Mouse (Mus musculus): ENCODE data around the gene Ncoa3.
A peak's percentile ranks its signal among the peaks of the same experiment; 100 is the strongest.

Ncoa3 gene

DNA sequence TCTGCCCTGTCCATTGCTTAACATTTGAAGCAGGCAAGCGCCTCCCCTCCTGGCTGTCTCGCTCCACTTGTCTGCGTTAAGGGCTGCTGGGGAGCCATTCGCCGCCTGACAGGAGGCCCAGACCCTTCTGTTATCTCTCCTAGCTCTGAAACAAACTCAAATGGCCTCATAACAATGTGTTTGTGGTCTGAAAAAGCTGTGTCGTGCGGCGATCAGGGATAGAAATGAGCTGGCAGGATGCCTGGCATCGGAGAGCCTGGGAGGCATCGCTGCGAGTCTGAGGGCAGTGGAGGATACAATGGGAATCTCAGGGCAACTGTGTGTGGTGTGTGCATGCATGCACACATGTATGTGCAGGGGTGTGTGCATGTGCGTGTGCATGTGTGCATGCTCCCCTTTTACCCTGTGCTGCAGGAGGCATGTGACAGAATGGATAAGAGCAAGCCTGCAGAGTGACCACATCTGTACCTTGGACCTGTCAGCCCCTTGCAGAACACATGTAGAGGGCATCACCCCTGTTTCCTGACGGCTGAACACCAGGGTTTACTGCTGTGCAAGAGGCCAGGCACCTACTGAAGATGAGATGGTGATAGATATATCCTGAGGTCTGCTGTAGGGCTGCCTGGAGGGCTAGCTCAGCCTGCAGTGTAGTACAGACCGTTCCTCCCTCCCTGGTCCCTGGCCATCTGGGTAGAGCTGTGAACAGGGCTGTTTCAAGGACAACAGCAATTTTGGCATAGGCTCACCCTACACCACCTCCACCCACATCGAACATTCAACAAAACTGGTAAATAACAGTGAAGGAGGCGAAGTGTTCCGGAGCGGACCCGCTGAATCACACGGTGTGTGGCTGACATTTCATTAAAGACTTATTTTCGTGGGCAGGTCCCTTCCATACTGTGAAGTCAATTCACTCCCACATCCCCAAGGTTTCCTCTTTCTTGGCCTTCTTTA is 108.2 kb downstream of the Ncoa3 start:
- DNase-seq (ENCODE audit: low read depth, low spot score): no peak

DNA sequence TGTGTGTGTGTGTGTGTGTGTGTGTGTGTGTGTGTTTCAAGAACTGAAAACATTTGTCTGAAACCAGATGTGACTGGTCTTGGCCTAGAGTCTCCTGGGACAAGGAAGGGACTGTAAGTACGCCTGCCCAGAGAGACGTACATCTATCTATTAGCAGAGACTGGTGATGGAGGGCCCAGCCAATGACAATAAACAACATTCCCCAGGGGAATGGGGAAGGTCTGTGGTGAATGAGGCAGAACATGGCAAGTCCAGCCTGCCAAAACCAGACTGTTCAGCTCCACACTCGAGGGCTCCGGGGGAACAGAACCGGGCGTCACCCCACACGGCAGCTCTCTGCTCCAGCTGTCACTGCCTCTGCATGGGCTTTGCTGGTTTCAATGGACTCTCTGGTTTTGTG is 110.5 kb downstream of the Ncoa3 start:
- DNase-seq (ENCODE audit: low read depth, low spot score): no peak

DNA sequence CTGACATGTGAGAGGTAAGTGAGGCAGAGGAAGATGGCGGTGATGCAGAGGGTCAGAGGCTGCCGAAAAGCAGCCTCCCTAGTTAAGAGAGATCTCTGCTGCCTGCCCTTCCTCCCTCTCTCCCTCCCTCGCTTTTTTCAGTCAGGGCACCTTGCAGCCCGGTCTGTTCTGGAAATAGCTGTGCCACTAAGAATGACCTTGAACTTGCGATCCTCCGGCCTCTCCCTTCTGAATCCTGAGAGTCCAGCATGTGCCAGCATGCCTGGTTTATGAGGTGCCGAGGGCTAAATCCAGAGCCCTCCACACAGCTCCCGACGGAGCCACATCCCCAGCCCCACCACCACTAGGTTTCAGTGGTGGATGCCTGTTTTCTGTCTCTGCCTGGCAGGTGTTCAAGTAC is 113.5 kb downstream of the Ncoa3 start:
- DNase-seq (ENCODE audit: low read depth, low spot score): no peak

DNA sequence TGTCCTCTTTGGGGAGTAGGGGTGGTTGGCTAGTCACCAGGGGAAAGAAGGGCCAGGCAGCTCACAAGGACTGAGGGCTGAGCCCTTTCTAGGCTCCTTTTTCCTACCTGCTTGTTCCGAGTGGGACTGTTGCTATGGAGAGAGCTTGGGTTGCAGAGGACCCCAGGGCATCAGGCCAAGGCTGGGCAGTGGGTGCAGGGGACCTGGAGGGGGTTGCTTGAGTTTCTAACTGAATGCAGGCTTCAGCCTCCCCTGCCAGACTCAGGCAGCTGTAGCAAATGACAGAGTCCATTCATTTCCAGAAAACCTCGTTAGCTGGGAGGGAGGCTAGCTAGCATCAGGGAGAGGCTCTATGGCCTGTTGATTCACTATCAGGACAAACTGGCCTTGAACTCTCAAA is 114.2 kb downstream of the Ncoa3 start:
- DNase-seq (ENCODE audit: low read depth, low spot score): no peak

GRCm38 (mm10) chr2:166107911-166108310 is 115.5 kb downstream of the Ncoa3 start:
- no peak for DNase-seq (ENCODE audit: low read depth, low spot score)

DNA sequence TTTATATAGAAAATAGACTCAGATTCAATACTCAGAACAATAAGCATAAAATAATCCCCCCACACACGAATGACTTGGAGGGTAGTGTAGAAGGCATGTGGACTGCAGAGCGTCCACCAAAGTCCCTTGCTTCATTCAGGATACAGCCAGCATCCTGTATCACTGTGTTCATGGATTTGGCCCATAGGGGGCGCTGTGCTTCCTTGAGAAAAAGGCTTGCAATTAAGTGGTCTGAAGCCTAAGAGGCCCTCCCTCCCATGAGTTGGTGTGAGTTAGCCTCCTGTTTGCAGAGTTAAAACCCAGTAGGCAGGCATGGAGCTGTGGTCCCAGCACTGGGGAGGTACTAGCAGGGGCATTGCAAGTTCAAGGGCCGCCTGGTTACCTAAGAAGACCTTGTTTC is 115.9 kb downstream of the Ncoa3 start:
- DNase-seq (ENCODE audit: low read depth, low spot score): peak; percentile 68

- no peak for DNase-seq (ENCODE audit: low read depth, low spot score)
Observed at GRCm38 (mm10) chr2:166110764-166111163, 118.3 kb downstream of the Ncoa3 start.

GRCm38 (mm10) chr2:166111238-166111637 is 118.8 kb downstream of the Ncoa3 start:
- DNase-seq (ENCODE audit: low read depth, low spot score): no peak

GRCm38 (mm10) chr2:166111831-166112250 is 119.4 kb downstream of the Ncoa3 start:
- no peak for DNase-seq (ENCODE audit: low read depth, low spot score)

GRCm38 (mm10) chr2:166112986-166113385 is 120.5 kb downstream of the Ncoa3 start:
- DNase-seq (ENCODE audit: low read depth, low spot score): no peak

DNA sequence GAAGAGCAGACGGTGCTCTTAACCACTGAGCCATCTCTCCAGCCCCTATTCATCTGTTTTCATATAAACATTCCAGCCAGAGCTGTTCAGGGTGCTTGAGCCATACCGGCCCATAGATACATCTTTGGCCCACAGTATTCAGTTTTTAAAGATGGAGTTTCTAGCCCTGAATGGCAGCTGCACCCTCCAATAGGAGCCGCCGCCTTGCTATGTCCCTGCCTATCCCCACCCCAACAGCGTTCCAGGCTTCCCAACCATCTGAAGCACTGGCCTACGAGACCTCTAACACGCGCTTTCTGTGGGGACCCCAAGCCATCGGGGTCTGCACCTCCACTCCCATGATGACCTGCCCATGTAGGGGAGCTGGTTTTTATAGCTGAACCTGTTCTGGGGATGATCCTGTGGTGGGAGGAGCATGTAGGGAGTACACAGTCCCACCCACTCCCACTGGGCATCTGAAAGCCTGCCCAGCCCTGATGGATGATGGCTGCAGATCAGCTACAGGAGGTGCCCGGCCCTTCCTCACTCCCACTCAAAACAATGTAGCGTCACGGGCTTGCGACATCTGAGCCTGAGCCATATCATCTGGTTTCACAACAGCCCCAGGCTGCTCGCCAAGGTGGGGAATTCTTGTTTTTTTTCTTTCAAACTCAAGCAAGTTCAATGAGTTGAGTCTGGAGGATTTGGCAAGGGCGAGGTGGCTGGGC is 123.3 kb downstream of the Ncoa3 start:
- no peak for DNase-seq (ENCODE audit: low read depth, low spot score)

- DNase-seq (ENCODE audit: low read depth, low spot score): no peak
Observed at GRCm38 (mm10) chr2:166116278-166116608, 123.8 kb downstream of the Ncoa3 start.

DNA sequence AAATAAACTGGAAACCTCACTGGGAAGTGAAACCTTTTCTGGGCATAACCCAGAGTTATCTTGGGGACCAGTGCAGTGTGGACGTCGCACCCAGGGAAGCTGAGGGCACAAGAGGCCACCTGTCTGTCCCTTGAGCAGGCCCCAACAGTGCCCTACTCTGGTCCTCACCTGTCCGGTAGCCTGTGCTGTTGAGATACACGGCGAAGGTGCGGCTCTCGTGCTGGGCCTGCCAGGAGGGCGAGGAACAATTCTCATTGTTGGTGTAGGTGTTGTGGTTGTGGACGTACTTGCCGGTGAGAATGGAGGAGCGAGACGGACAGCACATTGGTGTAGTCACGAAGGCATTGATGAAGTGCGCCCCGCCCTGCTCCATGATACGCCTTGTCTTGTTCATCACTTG is 124.3 kb downstream of the Ncoa3 start:
- DNase-seq (ENCODE audit: low read depth, low spot score): no peak

GRCm38 (mm10) chr2:166119992-166120391 is 127.6 kb downstream of the Ncoa3 start:
- DNase-seq (ENCODE audit: low read depth, low spot score): no peak

- no peak for DNase-seq (ENCODE audit: low read depth, low spot score)
Observed at GRCm38 (mm10) chr2:166121681-166122355, 129.4 kb downstream of the Ncoa3 start.

DNA sequence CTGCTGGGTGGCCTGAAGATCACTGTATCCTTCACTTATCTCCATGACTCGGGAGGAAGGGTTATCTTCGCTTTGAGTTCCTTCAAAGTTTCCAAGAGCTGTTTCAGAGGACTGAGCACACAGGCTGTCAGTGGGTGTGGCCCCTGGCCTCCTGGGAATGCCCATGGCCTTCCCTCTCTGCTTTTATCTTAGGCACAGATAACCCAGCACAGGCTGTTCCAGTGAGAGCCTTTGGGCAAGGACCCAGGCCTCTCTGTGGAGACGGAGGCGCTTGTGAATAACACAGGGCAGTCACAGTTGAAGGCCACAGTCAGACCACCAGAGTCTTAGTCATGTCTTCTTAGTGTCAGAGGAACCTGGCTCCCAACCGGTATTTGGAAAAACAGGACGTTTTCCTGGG is 130.3 kb downstream of the Ncoa3 start:
- DNase-seq (ENCODE audit: low read depth, low spot score): no peak
